Mouse (Mus musculus) layer of hippocampus, adult 9-10 months (tissue): ENCODE results near the gene Insrr.
"Not testable (repeated sequence)": the region's sequence is repeated elsewhere in the genome, so short reads cannot be mapped to it uniquely, and the experiment has no call there.

Experiments
- DNase-seq: peaks from one replicate; pipeline ENCODE4 v3.0.0; 2022; ENCODE audit warnings: low spot score

The Insrr gene

GRCm38 (mm10) chr3:87778283-87778682 is 18.5 kb upstream of the Insrr start:
- DNase-seq, result no peak

GRCm38 (mm10) chr3:87779086-87779485 is 17.7 kb upstream of the Insrr start:
- no peak for DNase-seq

- no peak for DNase-seq
Measured at GRCm38 (mm10) chr3:87783282-87784023, 13.3 kb upstream of the Insrr start.

GRCm38 (mm10) chr3:87785156-87785555 is 11.6 kb upstream of the Insrr start:
- no peak for DNase-seq

GRCm38 (mm10) chr3:87785626-87786214 is 11.0 kb upstream of the Insrr start:
- no peak for DNase-seq

GRCm38 (mm10) chr3:87789248-87789647 is 7.5 kb upstream of the Insrr start:
- DNase-seq, result no peak

GRCm38 (mm10) chr3:87789768-87790167 is 7.0 kb upstream of the Insrr start:
- no peak for DNase-seq

GRCm38 (mm10) chr3:87794922-87795325 is 1.8 kb upstream of the Insrr start, which contains the start of gene Ntrk1:
Gene Ntrk1 (minus strand): TSS chr3:87795162.
- no peak for DNase-seq

- no peak for DNase-seq
Measured at GRCm38 (mm10) chr3:87795336-87796277, 1.1 kb upstream of the Insrr start.

GRCm38 (mm10) chr3:87801681-87802080 is 4.9 kb downstream of the Insrr start:
- no peak for DNase-seq

GRCm38 (mm10) chr3:87804038-87804677 is 7.4 kb downstream of the Insrr start:
- DNase-seq, result no peak

GRCm38 (mm10) chr3:87809322-87809962 is 12.7 kb downstream of the Insrr start:
- DNase-seq, result no peak

- no peak for DNase-seq
Measured at GRCm38 (mm10) chr3:87811297-87811696, 14.5 kb downstream of the Insrr start.

GRCm38 (mm10) chr3:87812413-87812812 is 15.7 kb downstream of the Insrr start:
- DNase-seq, result no peak

GRCm38 (mm10) chr3:87812873-87813272 is 16.1 kb downstream of the Insrr start:
- no peak for DNase-seq

- no peak for DNase-seq
Measured at GRCm38 (mm10) chr3:87816166-87816565, 19.4 kb downstream of the Insrr start.

GRCm38 (mm10) chr3:87816646-87817093 is 19.9 kb downstream of the Insrr start:
- DNase-seq, result peak; percentile 78

GRCm38 (mm10) chr3:87818226-87818625 is 21.5 kb downstream of the Insrr start:
- DNase-seq, result no peak

- DNase-seq, result not testable (repeated sequence)
Measured at GRCm38 (mm10) chr3:87824206-87824605, 27.5 kb downstream of the Insrr start, which contains the start of gene Pear1. Gene Pear1 (minus strand): TSS chr3:87824306.

- DNase-seq, result no peak
Measured at GRCm38 (mm10) chr3:87828435-87828834, 31.7 kb downstream of the Insrr start.

GRCm38 (mm10) chr3:87829025-87829424 is 32.3 kb downstream of the Insrr start:
- DNase-seq, result no peak
